Mouse (Mus musculus): Measurements from ENCODE around the gene Tmpo.
A peak's percentile ranks its signal among the peaks of the same experiment; 100 is the strongest.

DNA sequence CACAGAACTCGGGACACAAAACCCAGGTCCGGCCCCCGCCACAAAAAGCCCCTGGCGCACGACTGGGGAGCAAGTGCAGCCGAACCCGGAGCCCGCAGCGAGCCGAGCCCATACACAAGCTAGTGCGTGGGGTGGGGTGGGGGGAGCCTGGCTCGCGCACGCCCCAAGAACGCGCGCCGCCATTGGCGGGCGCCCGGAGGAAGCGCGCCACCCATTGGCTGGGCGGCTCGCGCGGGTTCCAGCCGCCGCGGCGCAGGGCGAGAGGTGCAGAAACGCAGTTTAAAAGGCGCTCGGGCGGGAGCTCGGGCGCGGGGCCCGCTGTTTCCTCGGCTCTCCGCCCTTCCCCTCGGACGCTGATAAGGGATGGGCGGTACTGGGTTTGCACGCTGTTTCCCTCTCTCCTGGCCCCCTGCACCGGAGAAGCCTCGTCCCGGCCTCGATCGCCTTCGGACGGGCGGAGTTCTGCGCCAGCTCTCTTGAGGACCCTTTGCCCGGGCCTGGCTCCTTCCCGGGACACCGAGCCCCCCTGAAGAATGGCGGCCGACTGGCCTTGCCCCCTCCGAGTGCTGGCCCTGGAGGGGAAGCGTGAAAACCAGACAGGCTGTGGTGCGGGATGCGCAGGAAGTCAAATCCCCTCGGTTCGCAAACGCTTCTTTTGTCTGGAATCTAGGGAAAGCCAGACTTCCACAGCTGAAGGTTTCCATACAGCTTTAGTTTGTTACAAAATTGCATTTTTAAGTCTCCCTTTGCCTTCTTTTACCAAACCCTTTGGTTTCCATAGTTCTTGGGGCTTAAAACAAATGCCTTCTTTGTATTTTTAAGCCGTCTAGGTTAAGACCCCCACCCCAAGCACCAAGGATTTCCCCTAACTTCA is 9.4 kb downstream of the Tmpo start:
- TF ChIP-seq CTCF (IDR thresholded peaks at IDR 0.05; ENCODE audit: insufficient read depth, low read depth, low read length): peak; percentile 16; the same call in 1 of the 2 replicates
- TF ChIP-seq POLR2A (IDR thresholded peaks at IDR 0.05; ENCODE audit: insufficient read depth, low read depth, low read length): peak; percentile 95
